Mouse (Mus musculus): ENCODE data around the gene Lmtk3.

Gene Lmtk3

GRCm38 (mm10) chr7:45784524-45785372 is 1.2 kb downstream of the Lmtk3 start, which contains the start of gene Sult2b1:
Gene Sult2b1 (minus strand): TSS chr7:45784669.
- DNase-seq (ENCODE audit: low spot score in 2 of 2): no peak

- DNase-seq (ENCODE audit: low spot score in 2 of 2): no peak
Measured at GRCm38 (mm10) chr7:45785388-45786135, 2.0 kb downstream of the Lmtk3 start.

- DNase-seq (ENCODE audit: low spot score in 2 of 2): no peak
Measured at GRCm38 (mm10) chr7:45786136-45786578, 2.6 kb downstream of the Lmtk3 start.

- no peak for DNase-seq (ENCODE audit: low spot score in 2 of 2)
Measured at GRCm38 (mm10) chr7:45786661-45787413, 3.3 kb downstream of the Lmtk3 start.

- DNase-seq (ENCODE audit: low spot score in 2 of 2): no peak
Measured at GRCm38 (mm10) chr7:45787642-45788041, 4.1 kb downstream of the Lmtk3 start.

GRCm38 (mm10) chr7:45790721-45791120 is 7.2 kb downstream of the Lmtk3 start:
- no peak for DNase-seq (ENCODE audit: low spot score in 2 of 2)

- DNase-seq (ENCODE audit: low spot score in 2 of 2): no peak
Measured at GRCm38 (mm10) chr7:45791756-45792490, 8.4 kb downstream of the Lmtk3 start.

GRCm38 (mm10) chr7:45793240-45793639 is 9.7 kb downstream of the Lmtk3 start:
- no peak for DNase-seq (ENCODE audit: low spot score in 2 of 2)

GRCm38 (mm10) chr7:45793969-45794585 is 10.5 kb downstream of the Lmtk3 start:
- no peak for DNase-seq (ENCODE audit: low spot score in 2 of 2)

GRCm38 (mm10) chr7:45794971-45795370 is 11.4 kb downstream of the Lmtk3 start:
- DNase-seq (ENCODE audit: low spot score in 2 of 2): no peak

- peak in 1 of 2 experiments; percentile 75 for DNase-seq (ENCODE audit: low spot score in 2 of 2)
Measured at GRCm38 (mm10) chr7:45796950-45797349, 13.4 kb downstream of the Lmtk3 start.

- no peak for DNase-seq (ENCODE audit: low spot score in 2 of 2)
Measured at GRCm38 (mm10) chr7:45797661-45798510, 14.3 kb downstream of the Lmtk3 start.

- DNase-seq (ENCODE audit: low spot score in 2 of 2): peak in 1 of 2 experiments; percentile 68
Measured at GRCm38 (mm10) chr7:45798511-45798836, 14.9 kb downstream of the Lmtk3 start.

- DNase-seq (ENCODE audit: low spot score in 2 of 2): no peak
Measured at GRCm38 (mm10) chr7:45798931-45799330, 15.4 kb downstream of the Lmtk3 start.

- no peak for DNase-seq (ENCODE audit: low spot score in 2 of 2)
Measured at GRCm38 (mm10) chr7:45800001-45800400, 16.5 kb downstream of the Lmtk3 start.

- DNase-seq (ENCODE audit: low spot score in 2 of 2): peak in 1 of 2 experiments; percentile 67
Measured at GRCm38 (mm10) chr7:45800546-45801204, 17.1 kb downstream of the Lmtk3 start.

- peak; percentile 88 to 94 for DNase-seq (ENCODE audit: low spot score in 2 of 2)
Measured at GRCm38 (mm10) chr7:45801348-45801747, 17.8 kb downstream of the Lmtk3 start.

- DNase-seq (ENCODE audit: low spot score in 2 of 2): no peak
Measured at GRCm38 (mm10) chr7:45802551-45802950, 19.0 kb downstream of the Lmtk3 start.

GRCm38 (mm10) chr7:45805941-45806340 is 22.4 kb downstream of the Lmtk3 start:
- no peak for DNase-seq (ENCODE audit: low spot score in 2 of 2)

Data from spleen, postnatal 10 days (tissue).